Mouse (Mus musculus) lung, postnatal 0 days (tissue): ENCODE data around the gene Acbd6.

Experiments used
- CTCF ChIP-seq: IDR thresholded peaks from 2 replicates; pipeline ENCODE4 v1.5.1; 2016; ENCODE audit warnings: antibody characterized with exemption, mild to moderate bottlenecking
- EP300 ChIP-seq: IDR thresholded peaks from 2 replicates; pipeline ENCODE4 v1.6.1; 2016; ENCODE audit warnings: antibody characterized with exemption, mild to moderate bottlenecking, control low read depth

DNA sequence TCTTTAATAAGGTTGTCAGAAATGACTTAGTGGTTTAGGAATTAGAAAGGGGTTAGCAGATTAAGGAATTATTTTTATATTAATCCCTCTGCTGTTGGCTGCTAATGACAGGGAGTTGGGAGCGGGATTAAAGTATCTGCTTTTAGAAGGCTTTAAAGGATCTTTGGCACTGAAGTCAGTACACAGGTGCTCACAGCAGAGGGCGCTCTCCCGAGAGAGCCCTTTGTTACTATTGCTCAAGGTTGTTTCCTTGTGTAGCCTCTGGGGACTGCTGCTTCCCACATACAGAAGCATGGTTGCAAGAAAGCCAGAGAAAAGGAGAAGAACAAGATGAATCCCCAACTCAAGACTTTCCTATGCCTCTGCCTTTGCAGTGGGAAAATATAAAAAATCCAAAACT, 6.8 kb downstream of the Acbd6 start:
- TF ChIP-seq CTCF (peak; percentile 75), EP300 (no peak)
